Mouse (Mus musculus): ENCODE results near the gene Bst1. TPM values are rescaled to one million over a fixed set of nuclear protein-coding genes. Genes with fewer than 3 reads are reported as not detected.

Gene Bst1
- total RNA-seq, 2 experiments from 2014 or later: not detected

DNA sequence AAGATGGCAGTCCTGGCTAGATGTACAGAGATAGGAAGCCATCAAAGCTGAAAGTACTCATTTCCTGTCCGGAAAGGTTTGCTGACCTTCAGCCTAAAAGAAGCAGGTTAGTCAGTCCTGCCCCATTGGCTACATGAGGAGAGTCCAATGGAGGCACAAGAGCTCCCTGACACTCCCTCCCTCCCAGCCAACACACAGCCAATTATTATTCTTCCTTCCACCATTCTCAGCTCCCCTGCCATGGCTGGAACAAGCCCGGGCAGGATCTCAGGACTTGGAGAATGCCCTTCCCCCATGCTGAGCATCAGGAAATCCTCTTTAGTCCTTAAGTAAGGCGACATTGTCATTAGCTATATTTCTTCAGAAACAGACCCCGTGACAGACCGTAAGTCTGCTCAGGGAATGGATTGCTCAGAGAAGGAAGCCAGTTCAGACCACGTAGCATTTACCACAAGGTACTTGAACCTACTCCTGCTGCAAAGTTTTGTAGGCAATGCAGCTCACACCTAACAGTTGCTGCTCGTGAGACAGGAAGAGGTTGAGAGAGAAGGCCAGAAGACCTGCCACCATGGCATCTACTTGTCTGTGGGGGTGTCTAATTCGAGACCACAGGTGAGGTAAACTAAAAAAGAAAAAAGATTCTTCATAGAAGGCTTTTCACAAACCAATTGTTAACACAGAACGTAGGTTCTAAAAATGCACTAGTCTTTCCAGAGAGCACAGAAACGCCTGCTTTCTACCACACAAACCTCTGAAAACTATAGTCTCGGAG, 34.6 kb downstream of the Bst1 start:
- no peak for DNase-seq (ENCODE audit: extremely low spot score in 1 of 2, low spot score in 1 of 2)

DNA sequence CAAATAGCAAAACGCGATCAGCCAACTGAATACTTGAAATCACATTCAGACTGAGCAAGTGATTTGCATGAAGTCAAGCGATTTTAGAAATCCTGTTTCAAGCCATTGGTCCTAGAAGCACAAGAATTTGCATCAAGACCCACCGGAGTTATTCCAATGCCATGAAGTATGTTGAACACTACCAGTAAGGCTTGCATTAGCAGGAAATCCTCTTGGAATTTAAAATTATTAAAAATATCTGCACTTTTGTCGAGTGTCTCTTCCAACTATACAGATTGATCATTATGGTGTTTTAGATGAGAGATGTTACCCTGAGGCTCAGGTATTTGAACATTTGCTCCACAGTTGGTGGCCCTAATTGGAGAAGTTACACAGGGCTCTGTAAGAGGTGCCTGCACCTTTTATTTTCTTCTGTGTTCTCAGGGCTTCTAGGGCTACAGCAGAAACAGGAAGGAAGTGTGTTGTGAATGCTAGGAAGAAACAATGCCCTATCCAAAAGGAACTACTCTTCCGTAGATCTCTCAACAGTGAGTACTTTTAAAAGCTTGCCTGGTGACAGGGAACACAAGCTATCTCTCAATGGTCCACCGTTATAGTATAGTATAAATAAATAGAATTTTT, 35.3 kb downstream of the Bst1 start:
- no peak for DNase-seq (ENCODE audit: extremely low spot score in 1 of 2, low spot score in 1 of 2)

DNA sequence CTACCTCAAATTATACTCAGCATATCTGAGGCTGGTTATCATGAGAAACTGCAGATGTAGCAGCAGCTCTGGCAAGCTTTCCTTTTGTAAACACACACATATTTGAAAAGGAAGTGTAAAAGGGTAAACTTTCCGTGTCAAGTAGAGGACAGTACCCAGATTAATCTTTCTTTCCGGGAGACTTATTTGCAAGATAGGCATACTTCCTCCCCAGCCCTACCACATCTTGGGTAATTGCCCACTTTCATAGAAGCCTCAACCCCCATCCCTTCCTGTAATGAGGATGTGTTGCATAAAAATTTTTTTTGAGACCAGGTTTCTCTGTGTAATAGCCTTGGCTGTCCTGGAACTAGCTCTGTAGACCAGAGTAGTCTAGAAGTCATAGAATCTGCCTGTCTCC, 37.1 kb downstream of the Bst1 start:
- no peak for DNase-seq (ENCODE audit: extremely low spot score in 1 of 2, low spot score in 1 of 2)

DNA sequence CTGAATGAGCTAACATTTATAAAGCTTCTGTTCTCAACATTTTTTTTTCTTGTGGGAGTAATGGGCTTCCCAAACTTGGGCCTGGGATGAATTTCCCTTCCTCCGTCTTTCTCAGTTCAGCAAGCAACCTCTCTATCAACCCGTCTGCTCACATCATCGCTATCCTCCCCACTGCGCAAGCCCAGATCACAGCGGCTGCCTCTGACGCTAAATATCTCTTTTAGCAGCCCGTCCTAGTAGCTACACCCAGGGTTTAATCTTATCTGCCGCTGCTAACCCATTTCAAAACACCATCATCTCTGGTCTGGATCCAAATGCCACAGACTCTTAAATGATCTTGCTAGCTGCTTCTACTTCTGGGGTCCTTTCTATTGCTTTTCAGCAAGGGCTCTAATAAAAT, 41.0 kb downstream of the Bst1 start:
- no peak for DNase-seq (ENCODE audit: extremely low spot score in 1 of 2, low spot score in 1 of 2)

GRCm38 (mm10) chr5:43860096-43860495, 41.4 kb downstream of the Bst1 start:
- DNase-seq (ENCODE audit: extremely low spot score in 1 of 2, low spot score in 1 of 2): no peak

- no peak for DNase-seq (ENCODE audit: extremely low spot score in 1 of 2, low spot score in 1 of 2)
These were observed 42.2 kb downstream of the Bst1 start for GRCm38 (mm10) chr5:43860670-43861431.

DNA sequence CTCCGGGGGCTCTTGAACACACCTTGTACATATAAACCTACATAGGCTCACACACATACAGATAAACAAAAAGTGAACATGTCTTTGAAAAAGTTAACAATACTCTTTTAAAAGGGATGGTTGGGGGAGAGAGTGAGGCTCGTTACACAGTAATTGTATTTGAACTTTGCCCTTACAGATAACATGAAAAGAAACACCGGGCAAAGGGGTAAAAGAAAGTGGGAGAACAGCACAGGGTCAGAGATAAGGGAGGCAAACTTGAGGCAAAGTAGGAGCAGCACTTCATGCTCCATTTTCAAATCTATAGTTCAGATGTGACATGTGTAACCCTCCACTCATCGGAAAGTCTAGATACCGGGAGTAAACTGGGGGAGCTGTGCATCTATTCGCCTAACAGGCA, 45.0 kb downstream of the Bst1 start:
- no peak for DNase-seq (ENCODE audit: extremely low spot score in 1 of 2, low spot score in 1 of 2)

DNA sequence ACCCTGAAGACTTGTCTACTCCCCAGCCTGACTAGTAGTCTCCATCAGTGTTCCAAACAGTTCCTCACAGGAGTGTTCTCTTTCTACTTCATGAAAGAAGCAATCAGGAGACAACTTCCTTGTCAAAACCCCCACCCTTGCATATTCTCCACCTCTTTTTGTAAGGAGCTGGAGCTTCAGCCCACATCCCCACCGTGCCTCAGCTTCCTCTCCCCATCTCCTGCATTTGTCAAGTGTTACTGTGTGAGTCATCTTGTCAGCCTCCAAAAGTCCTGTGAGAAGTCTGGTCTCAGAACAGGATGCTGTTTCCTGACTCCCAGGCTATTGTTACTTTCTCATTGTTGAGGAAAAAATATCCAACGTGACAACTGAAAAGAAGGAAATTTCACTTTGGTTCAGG, 46.6 kb downstream of the Bst1 start:
- no peak for DNase-seq (ENCODE audit: extremely low spot score in 1 of 2, low spot score in 1 of 2)

GRCm38 (mm10) chr5:43868253-43868652, 49.6 kb downstream of the Bst1 start, which contains the start of gene Cd38:
Cd38 (plus strand) TSS chr5:43868553.
- DNase-seq (ENCODE audit: extremely low spot score in 1 of 2, low spot score in 1 of 2): no peak

GRCm38 (mm10) chr5:43868711-43869600, 50.3 kb downstream of the Bst1 start:
- DNase-seq (ENCODE audit: extremely low spot score in 1 of 2, low spot score in 1 of 2): peak in 1 of 2 experiments; percentile 14

GRCm38 (mm10) chr5:43871845-43872244, 53.2 kb downstream of the Bst1 start:
- DNase-seq (ENCODE audit: extremely low spot score in 1 of 2, low spot score in 1 of 2): no peak

GRCm38 (mm10) chr5:43872652-43873051, 54.0 kb downstream of the Bst1 start:
- DNase-seq (ENCODE audit: extremely low spot score in 1 of 2, low spot score in 1 of 2): no peak

- DNase-seq (ENCODE audit: extremely low spot score in 1 of 2, low spot score in 1 of 2): no peak
These were observed 63.3 kb downstream of the Bst1 start for GRCm38 (mm10) chr5:43882034-43882433.

DNA sequence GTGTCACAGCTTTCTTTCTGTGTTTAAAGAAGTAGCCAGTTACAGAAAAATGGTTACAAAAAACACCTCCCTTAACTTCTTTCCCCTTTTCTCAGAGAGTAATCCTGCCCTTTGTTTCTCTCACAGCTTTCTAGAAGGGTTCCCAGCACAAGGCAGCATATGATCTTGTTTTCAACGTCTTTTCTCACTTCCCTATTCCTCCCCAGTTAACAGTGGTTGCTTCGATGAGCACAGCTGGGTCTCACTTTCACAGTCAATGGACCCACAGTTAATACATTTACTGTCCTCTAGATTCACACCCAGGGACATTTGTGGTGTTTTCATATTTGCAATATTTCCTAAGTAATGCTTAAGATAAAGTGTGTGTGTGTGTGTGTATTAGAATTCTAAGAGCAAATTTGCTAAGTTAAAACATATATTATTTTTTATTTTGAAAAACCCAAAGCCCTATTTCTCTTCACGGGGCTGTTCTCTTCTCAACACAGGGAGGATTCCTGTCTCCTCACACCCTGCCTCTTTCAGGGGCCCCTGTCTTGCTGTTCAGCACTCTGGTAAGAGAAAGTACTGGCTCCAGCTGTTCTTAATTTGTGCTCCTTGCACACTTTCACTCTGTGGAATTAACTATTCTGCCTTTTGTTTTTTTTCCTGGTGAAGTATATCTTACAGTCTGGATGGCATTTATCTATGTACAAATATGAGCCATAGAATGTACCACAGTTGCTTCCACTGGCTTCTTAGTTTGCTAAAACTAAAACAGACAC, 66.6 kb downstream of the Bst1 start:
- DNase-seq (ENCODE audit: extremely low spot score in 1 of 2, low spot score in 1 of 2): no peak

- DNase-seq (ENCODE audit: extremely low spot score in 1 of 2, low spot score in 1 of 2): peak in 1 of 2 experiments; percentile 42
These were observed 73.7 kb downstream of the Bst1 start for GRCm38 (mm10) chr5:43892386-43892785.

Other genes with a start within 250 kb of the Bst1 start
- 10 to 100 TPM; 15.2 to 18.8 TPM for gene Cc2d2a, start 156.5 kb upstream of the Bst1 start, total RNA-seq (2021)
- 10 to 100 TPM; 86.7 to 94.9 TPM for gene Fbxl5, start 2.8 kb downstream of the Bst1 start, total RNA-seq (2021)
- gene Cd38, start 49.7 kb downstream of the Bst1 start, total RNA-seq (2021): 1 to 10 TPM; 7.6 to 9.6 TPM
- 10 to 100 TPM; 12.3 TPM for gene Gm7879, start 94.3 kb downstream of the Bst1 start, total RNA-seq (2021)
- gene Fgfbp1, start 162.9 kb downstream of the Bst1 start, total RNA-seq (2021): under 1 TPM; 0.39 to 0.54 TPM